Mouse (Mus musculus): ENCODE measurements around the gene Cdc26. TPM values are rescaled to one million over a fixed set of nuclear protein-coding genes. Genes with fewer than 3 reads are reported as not detected.
A peak's percentile ranks its signal among the peaks of the same experiment; 100 is the strongest.

Gene Cdc26
- polyA plus RNA-seq, 1 experiment from 2014 or later: 77.1 TPM

DNA sequence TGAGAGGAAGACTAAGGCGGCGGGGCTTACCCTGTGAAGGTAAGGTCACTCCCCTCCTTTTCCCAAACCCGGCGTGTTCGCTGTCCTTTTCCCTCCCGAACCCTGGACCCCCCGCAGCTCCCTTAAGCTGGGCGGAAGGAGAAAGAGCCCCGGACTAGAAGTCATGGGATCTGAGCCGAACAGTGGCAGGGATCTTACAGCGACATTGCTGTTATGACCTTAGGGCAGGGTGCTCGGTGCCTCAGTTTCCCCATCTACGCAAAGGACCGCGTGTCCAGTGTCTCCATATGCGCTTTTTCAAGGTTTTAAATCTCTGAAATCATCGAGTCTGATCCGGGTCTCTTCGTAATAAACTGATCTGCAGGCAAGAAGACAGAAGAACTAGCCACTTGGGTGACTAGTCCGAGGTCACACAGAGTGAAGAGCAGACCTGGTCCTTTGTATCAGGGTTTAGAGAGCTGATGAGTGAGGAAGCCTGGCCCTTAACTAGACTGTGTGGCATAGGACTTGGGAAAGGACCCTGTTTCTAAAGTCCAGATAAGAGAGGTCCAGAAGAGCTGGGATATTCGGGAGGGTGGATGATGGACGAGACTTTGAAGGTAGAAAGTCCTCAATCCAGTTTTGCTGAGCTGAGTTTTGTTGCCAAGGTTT, 47.5 kb downstream of the Cdc26 start:
- peak overlapping the region; percentile 72 for H3K9ac ChIP-seq (replicated peaks; ENCODE audit: low read depth, low read length)
- peak overlapping the region; percentile 73 for H3K27ac ChIP-seq (ENCODE audit: low read depth, low read length)
- H3K36me3 ChIP-seq (ENCODE audit: control insufficient read depth, insufficient read depth, low read length): no peaks in the 10 kb centered on the region
- H3K4me2 ChIP-seq (ENCODE audit: low read depth, low read length): peak overlapping the region; percentile 60
- peak; percentile 25 for ATAC-seq (ENCODE audit: low read depth)
- H3K4me3 ChIP-seq (ENCODE audit: low read depth, low read length): peak overlapping the region; percentile 76
- under 1% methylated on average over 22 of the region's 22 CpGs for WGBS
- no peaks in the 10 kb centered on the region for H3K27me3 ChIP-seq (ENCODE audit: control insufficient read depth, insufficient read depth, low read length)
- H3K9me3 ChIP-seq (ENCODE audit: control insufficient read depth, low read length): no peaks in the 10 kb centered on the region
- peaks cover 14% of the 10 kb centered on the region; the same call in 1 of the 2 replicates for H3K4me1 ChIP-seq (ENCODE audit: control insufficient read depth, insufficient read depth, low read length)

DNA sequence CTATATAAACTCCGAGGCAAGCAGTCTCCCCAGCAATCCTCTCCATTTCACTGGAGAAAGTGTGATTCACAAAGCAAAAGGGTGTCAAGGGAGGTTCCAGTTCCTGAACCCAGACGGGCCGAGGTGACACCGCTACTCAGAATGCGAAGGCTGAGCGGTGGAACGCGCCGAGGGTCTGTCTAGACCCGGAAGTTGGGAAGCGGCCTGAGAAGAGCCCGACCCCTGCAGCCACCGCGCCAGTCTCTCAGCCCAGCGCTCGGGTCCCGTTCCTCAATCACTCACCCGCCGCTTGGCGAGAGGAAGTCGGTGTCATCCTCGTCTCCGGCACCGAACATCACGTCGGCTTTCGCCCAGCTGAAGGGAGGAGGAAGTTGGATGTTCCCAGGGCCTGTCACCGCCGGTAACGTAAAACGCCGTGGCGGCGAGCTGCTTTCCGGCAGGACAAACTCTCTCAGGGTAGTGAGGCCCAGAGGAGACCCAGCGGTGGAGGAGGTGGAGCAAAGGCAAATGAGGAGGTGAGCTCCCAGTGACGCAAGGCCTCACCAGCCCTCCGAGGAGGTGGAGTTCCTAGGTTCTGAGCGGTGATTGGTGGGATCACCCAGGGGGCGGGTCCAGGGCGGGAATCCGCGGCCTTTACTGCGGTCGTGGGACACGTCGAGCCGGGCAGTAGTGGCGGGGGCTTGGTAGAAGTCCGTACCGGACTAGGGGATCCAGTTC, 48.2 kb downstream of the Cdc26 start, which contains the start of the genes Fkbp15 and Slc31a1:
Gene Fkbp15, minus strand, starts transcription at position 461 of the 717 bp plus-strand sequence.
Gene Slc31a1, plus strand, starts transcription at position 640 of the 717 bp plus-strand sequence.
- ATAC-seq (ENCODE audit: low read depth): peak; percentile 100
- no peaks in the 10 kb centered on the region for H3K36me3 ChIP-seq (ENCODE audit: control insufficient read depth, insufficient read depth, low read length)
- peak within 1 kb of the TSS; percentile 60 for H3K4me2 ChIP-seq (ENCODE audit: low read depth, low read length)
- H3K9ac ChIP-seq (replicated peaks; ENCODE audit: low read depth, low read length): peak within 1 kb of the TSS; percentile 72
- under 1% methylated on average over 51 of the region's 51 CpGs for WGBS
- peak within 1 kb of the TSS; percentile 73 for H3K27ac ChIP-seq (ENCODE audit: low read depth, low read length)
- H3K9me3 ChIP-seq (ENCODE audit: control insufficient read depth, low read length): no peaks in the 10 kb centered on the region
- H3K4me1 ChIP-seq (ENCODE audit: control insufficient read depth, insufficient read depth, low read length): peaks cover 14% of the 10 kb centered on the region; the same call in 1 of the 2 replicates
- H3K4me3 ChIP-seq (ENCODE audit: low read depth, low read length): peak within 1 kb of the TSS; percentile 76
- no peaks in the 10 kb centered on the region for H3K27me3 ChIP-seq (ENCODE audit: control insufficient read depth, insufficient read depth, low read length)

DNA sequence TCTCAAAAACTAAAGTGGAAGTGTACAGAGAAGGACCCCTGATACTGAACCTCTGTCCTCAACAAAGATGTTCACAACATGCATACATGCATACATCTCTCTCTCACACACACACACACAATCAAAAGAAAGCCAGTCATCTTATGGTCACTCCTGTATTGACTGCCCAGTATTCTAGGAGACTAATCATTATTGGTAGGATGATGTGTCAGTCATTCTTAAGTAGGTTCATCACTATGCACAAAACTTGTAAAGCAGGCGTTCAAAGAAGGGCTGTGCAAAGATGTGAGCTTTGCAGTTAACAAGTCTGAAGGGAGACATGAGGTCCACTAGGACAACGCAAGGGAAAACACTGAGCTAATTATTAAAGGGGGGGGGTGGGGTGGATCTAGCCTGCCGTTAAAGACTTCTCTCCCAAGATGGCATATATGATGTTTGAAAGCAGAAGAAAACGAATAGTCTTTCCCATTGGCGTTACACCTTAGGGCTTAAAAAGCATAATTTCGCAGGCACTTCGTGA, 49.1 kb downstream of the Cdc26 start:
- Histone ChIP-seq H3K27me3 (ENCODE audit: control insufficient read depth, insufficient read depth, low read length) (no peaks in the 10 kb centered on the region), H3K4me3 (ENCODE audit: low read depth, low read length) (peak overlapping the region; percentile 76), H3K27ac (ENCODE audit: low read depth, low read length) (no peak overlapping the region), H3K36me3 (ENCODE audit: control insufficient read depth, insufficient read depth, low read length) (no peaks in the 10 kb centered on the region), H3K9me3 (ENCODE audit: control insufficient read depth, low read length) (no peaks in the 10 kb centered on the region), H3K4me2 (ENCODE audit: low read depth, low read length) (peak overlapping the region; percentile 56), H3K4me1 (ENCODE audit: control insufficient read depth, insufficient read depth, low read length) (peaks cover 14% of the 10 kb centered on the region; the same call in 1 of the 2 replicates), H3K9ac (replicated peaks; ENCODE audit: low read depth, low read length) (0 out of 2 replicates have a peak overlapping the region, but pooled peaks have one; percentile 22)
- WGBS: 50% methylated on average over 7 of the region's 7 CpGs
- ATAC-seq (ENCODE audit: low read depth): no peak

DNA sequence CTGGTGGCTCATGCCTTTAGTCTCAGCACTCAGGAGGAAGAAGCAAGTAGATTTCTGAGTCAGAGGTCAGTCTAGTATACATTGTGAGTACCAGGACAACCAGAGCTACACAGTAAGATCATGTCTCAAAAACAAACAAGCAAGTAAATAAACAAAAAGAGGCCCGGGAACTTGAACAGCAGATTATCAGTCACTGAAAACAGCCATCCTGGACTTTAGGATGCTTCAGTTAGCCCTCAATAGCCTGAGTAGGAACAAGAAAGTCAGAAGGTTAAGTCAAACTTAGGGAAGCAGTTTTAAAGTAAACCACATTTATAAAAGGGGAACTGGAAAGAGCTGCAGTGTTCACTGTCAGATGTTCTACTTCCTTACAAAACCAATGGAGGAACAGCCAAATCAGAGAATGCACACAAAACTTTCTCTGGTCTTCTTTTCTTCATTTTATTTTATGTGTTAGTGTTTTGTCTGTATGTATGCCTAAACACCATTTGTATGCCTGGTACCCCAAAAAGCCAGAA, 50.8 kb downstream of the Cdc26 start:
- H3K27ac ChIP-seq (ENCODE audit: low read depth, low read length): no peak overlapping the region
- no peaks in the 10 kb centered on the region for H3K27me3 ChIP-seq (ENCODE audit: control insufficient read depth, insufficient read depth, low read length)
- no peak for ATAC-seq (ENCODE audit: low read depth)
- peaks cover 14% of the 10 kb centered on the region; the same call in 1 of the 2 replicates for H3K4me1 ChIP-seq (ENCODE audit: control insufficient read depth, insufficient read depth, low read length)
- H3K9ac ChIP-seq (replicated peaks; ENCODE audit: low read depth, low read length): no peak overlapping the region
- H3K4me2 ChIP-seq (ENCODE audit: low read depth, low read length): no peak overlapping the region
- H3K9me3 ChIP-seq (ENCODE audit: control insufficient read depth, low read length): no peaks in the 10 kb centered on the region
- WGBS: 90% methylated on average over 1 of the region's 1 CpGs
- H3K4me3 ChIP-seq (ENCODE audit: low read depth, low read length): no peak overlapping the region
- no peaks in the 10 kb centered on the region for H3K36me3 ChIP-seq (ENCODE audit: control insufficient read depth, insufficient read depth, low read length)

DNA sequence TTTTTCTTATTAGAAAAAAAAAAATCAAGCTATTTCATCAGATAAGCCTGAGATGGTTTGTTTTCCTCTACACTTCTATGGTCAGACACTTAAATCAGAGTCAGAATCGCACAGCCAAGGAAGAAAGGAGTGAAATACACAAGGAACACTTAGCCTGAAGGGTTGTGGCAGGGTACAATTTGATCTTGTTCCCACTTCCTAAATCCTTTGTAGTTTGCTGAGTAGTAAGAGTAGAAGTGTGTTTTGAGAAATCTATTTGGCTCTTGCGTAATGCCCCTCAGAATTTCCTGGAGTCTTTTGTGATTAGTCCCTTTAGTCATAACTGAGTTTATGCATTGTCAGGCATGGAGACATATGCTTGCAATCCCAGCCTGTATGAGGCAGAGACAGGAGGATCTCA, 59.1 kb downstream of the Cdc26 start:
- no peaks in the 10 kb centered on the region for H3K9me3 ChIP-seq (ENCODE audit: control insufficient read depth, low read length)
- no peak overlapping the region for H3K9ac ChIP-seq (replicated peaks; ENCODE audit: low read depth, low read length)
- no peak for ATAC-seq (ENCODE audit: low read depth)
- no peaks in the 10 kb centered on the region for H3K4me1 ChIP-seq (ENCODE audit: control insufficient read depth, insufficient read depth, low read length)
- no peak overlapping the region for H3K27ac ChIP-seq (ENCODE audit: low read depth, low read length)
- 92% methylated on average over 2 of the region's 2 CpGs for WGBS
- H3K4me3 ChIP-seq (ENCODE audit: low read depth, low read length): no peak overlapping the region
- no peaks in the 10 kb centered on the region for H3K27me3 ChIP-seq (ENCODE audit: control insufficient read depth, insufficient read depth, low read length)
- no peak overlapping the region for H3K4me2 ChIP-seq (ENCODE audit: low read depth, low read length)
- H3K36me3 ChIP-seq (ENCODE audit: control insufficient read depth, insufficient read depth, low read length): peaks cover 13% of the 10 kb centered on the region

DNA sequence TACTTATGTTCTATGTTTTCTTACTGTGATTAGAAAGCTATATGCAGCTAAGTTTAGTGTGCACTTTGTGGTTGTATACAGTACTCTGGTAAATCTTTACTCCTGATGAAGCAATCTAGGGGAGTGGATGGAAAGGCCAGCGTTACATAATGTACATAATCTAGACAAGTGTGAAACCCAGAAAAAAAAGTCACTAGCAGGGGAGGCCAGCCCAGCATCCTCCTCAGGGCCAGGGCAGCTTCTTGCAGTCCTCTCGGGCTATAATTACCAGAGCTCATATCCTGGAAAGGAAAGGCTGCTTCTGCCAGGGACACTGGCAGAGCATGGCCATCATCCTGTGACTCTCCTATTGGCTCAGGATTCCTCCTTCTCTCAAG, 60.1 kb downstream of the Cdc26 start:
- 89% methylated on average over 2 of the region's 2 CpGs for WGBS

DNA sequence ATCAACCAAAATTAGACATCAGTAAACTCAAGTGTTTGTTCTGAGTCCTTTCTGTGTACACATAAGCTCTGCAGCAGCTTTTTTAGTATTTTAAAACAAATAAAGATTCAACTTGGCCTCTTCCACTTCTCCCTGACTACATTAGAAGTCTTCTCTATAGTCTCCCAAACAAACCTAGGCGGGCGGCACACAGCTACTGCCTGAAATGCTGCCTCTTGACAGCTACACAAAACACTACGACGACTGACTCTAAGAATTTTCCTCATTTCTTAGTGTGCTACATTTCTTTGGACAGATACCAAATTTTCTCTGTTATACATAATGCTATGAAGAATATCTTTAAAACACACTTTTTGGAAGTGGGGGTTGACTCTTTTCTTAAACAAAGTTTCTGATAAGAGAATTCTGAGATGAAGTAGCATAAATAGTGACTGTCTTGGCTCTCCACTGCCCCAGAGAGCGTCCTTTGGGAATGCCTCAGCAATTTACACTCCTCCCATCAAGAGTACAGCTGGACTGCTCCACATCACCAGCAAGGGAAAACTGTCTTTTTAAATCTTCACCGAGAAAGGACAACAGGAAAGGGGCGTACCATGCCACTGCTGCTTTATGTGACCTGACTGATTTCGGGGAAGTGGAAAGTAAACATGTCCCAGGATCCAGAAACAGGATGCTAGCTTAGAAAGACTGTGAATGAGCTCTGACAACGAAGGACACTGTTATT, 60.7 kb downstream of the Cdc26 start:
- ATAC-seq (ENCODE audit: low read depth): no peak
- WGBS: 73% methylated on average over 9 of the region's 9 CpGs

More for the DNA sequence above, 60.1 kb downstream of the Cdc26 start:
- peaks cover 13% of the 10 kb centered on the region for H3K36me3 ChIP-seq (ENCODE audit: control insufficient read depth, insufficient read depth, low read length)
- H3K4me2 ChIP-seq (ENCODE audit: low read depth, low read length): no peak overlapping the region
- H3K4me1 ChIP-seq (ENCODE audit: control insufficient read depth, insufficient read depth, low read length): no peaks in the 10 kb centered on the region
- no peak overlapping the region for H3K4me3 ChIP-seq (ENCODE audit: low read depth, low read length)
- no peak overlapping the region for H3K9ac ChIP-seq (replicated peaks; ENCODE audit: low read depth, low read length)
- no peak overlapping the region for H3K27ac ChIP-seq (ENCODE audit: low read depth, low read length)
- no peaks in the 10 kb centered on the region for H3K9me3 ChIP-seq (ENCODE audit: control insufficient read depth, low read length)
- no peak for ATAC-seq (ENCODE audit: low read depth)
- no peaks in the 10 kb centered on the region for H3K27me3 ChIP-seq (ENCODE audit: control insufficient read depth, insufficient read depth, low read length)

DNA sequence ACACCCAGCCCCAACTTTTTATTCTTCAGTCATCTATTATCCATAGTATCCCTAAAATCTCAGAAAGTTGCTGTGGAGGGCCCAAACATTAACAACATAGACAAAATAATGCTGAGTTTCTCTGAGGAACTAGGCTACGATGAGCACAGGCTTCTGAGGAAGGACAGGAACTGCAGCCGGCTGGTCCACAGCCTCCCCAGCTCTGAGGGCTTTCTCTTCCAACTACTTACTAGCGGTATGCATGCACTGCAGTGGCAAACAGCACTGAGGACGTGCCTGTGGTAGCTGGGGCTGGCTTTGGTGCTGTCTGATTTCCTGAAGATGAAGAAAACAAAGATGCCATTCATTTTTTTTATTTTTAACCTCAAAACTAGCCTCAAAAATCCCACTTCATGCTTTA, 62.6 kb downstream of the Cdc26 start:
- ATAC-seq (ENCODE audit: low read depth): no peak

More for the DNA sequence above, 60.7 kb downstream of the Cdc26 start:
- Histone ChIP-seq H3K27me3 (ENCODE audit: control insufficient read depth, insufficient read depth, low read length) (no peaks in the 10 kb centered on the region), H3K9ac (replicated peaks; ENCODE audit: low read depth, low read length) (no peak overlapping the region), H3K27ac (ENCODE audit: low read depth, low read length) (no peak overlapping the region), H3K36me3 (ENCODE audit: control insufficient read depth, insufficient read depth, low read length) (peaks cover 13% of the 10 kb centered on the region), H3K9me3 (ENCODE audit: control insufficient read depth, low read length) (no peaks in the 10 kb centered on the region), H3K4me2 (ENCODE audit: low read depth, low read length) (no peak overlapping the region), H3K4me3 (ENCODE audit: low read depth, low read length) (no peak overlapping the region), H3K4me1 (ENCODE audit: control insufficient read depth, insufficient read depth, low read length) (no peaks in the 10 kb centered on the region)

More for the DNA sequence above, 62.6 kb downstream of the Cdc26 start:
- H3K9ac ChIP-seq (replicated peaks; ENCODE audit: low read depth, low read length): no peak overlapping the region
- 87% methylated on average over 4 of the region's 4 CpGs for WGBS
- peaks cover 13% of the 10 kb centered on the region for H3K36me3 ChIP-seq (ENCODE audit: control insufficient read depth, insufficient read depth, low read length)
- H3K9me3 ChIP-seq (ENCODE audit: control insufficient read depth, low read length): no peaks in the 10 kb centered on the region
- no peak overlapping the region for H3K4me2 ChIP-seq (ENCODE audit: low read depth, low read length)
- no peak overlapping the region for H3K4me3 ChIP-seq (ENCODE audit: low read depth, low read length)
- no peak overlapping the region for H3K27ac ChIP-seq (ENCODE audit: low read depth, low read length)
- no peaks in the 10 kb centered on the region for H3K4me1 ChIP-seq (ENCODE audit: control insufficient read depth, insufficient read depth, low read length)
- H3K27me3 ChIP-seq (ENCODE audit: control insufficient read depth, insufficient read depth, low read length): no peaks in the 10 kb centered on the region
